Mouse (Mus musculus) left cerebral cortex, adult 8-10 months (tissue): Measurements from ENCODE around the gene Map3k7. TPM values are rescaled to one million over a fixed set of nuclear protein-coding genes. Genes with fewer than 3 reads are reported as not detected.

ENCODE experiments used
- DNase-seq, 2 experiments: peaks; one replicate each; pipeline ENCODE4 v3.0.0; 2022; ENCODE audit warnings: low spot score in 2 of 2
- total RNA-seq, 4 experiments: library from RNA; stranded (reverse); gene quantifications; 2 replicates each; pipeline ENCODE4 v1.2.4; 2022

Map3k7 gene
- 10 to 100 TPM; 33.3 to 42.1 (median 36.7) TPM for total RNA-seq

- peak; percentile 89 to 91 for DNase-seq
Measured at GRCm38 (mm10) chr4:31963354-31964193, at the start of gene Map3k7. Gene Map3k7 (plus strand): TSS chr4:31964097.

- no peak for DNase-seq
Measured at GRCm38 (mm10) chr4:31915114-31915513, 48.8 kb upstream of the Map3k7 start.

GRCm38 (mm10) chr4:31918717-31919116 lies 45.2 kb upstream of the Map3k7 start:
- no peak for DNase-seq

DNA sequence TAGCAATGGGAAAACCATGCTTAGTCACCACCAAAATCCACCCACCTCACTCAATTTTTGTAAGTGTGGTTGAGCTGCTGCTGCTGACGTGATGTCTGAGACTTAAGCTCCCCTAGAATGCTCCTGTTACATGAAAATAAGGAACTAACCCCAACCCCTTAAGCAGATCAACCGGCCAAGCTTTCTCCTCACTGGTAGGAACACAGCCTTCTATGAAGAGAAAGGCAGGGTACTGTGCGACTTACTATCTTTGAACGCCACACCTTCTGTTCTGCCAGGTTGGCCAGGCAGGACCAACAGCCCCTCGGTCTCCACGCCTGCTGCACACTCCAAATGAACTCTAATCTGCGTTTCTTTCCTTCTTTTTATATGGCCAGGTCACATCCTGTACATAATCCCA lies 41.7 kb upstream of the Map3k7 start:
- no peak for DNase-seq

DNA sequence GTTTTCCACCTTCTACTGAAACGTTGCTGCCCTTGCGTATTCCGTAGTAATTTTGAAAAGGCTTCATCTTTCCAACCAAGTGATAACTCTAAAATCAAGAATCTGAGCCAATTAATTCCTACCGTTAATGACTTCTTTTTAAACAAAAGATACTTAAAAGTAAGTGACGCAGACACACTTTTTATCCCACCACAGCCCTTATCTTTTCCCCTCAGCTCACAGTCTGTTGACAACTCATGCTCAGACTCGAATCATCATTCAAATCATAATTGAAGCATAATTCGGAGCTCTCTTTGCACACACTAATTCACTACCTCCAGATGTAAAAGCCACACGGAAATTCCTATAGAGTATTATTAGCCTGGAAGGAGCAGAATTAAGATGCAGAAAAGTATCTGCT lies 40.5 kb upstream of the Map3k7 start:
- no peak for DNase-seq

DNA sequence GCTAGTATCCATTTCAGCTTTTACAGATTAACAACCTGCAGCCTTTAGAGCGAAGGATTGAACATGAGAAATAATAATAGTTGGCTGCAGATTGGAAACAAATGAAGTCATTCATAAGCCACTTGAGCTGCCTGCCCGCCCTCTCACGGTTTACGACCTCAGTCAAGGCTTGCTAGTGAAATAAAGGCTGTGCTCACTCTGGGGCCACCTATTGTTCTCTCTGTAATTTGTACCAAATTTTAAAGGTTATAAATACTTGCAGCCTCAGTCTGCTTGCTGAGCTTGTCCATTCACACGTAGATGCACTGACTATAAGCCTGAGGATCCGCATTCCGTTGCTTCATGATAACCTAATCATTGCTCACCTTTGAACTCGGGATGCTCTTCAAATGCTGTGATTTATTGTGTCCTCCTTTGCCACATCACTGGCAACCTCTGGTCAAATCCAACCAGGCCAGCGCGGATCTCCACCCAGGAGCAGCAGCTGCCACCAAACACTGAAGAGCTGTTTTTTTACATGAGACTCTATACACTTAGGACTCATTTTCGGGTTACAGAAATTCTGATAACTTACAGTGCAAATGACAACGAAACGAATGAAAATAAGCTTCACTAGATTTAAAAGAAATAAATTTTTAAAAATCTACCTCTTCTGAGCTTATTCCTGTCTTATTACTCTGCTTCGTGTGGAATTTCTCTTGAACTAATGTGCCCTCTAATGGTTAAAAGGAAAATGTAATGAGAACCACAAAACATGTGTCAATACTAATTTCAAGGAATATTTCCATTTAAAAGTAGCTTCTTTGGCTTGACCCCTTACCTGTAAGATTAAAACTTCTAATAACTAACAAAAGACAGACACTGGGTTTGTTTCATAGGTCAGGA lies 39.4 kb upstream of the Map3k7 start:
- no peak for DNase-seq

GRCm38 (mm10) chr4:31933171-31933570 lies 30.7 kb upstream of the Map3k7 start:
- no peak for DNase-seq

- no peak for DNase-seq
Measured at GRCm38 (mm10) chr4:31935831-31936306, 28.0 kb upstream of the Map3k7 start.

DNA sequence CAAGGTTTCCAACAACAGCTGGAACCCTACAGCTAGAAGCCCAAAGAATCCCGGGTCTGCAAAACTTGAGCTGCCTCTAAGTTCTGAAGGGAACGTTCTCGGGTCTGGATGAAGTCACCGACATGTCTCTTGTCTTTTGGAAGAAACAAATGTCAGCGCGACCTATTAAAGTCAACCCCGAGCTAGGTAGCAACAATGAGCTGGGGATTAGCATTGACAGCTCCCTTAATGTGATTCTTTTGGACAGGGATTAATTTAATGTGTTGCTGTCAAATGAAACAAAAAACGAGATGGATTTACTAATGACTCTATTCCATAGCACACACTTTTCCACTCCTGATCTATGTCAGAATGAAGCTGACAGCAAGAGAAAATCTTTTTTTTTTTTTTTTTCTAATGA lies 27.5 kb upstream of the Map3k7 start:
- no peak for DNase-seq

DNA sequence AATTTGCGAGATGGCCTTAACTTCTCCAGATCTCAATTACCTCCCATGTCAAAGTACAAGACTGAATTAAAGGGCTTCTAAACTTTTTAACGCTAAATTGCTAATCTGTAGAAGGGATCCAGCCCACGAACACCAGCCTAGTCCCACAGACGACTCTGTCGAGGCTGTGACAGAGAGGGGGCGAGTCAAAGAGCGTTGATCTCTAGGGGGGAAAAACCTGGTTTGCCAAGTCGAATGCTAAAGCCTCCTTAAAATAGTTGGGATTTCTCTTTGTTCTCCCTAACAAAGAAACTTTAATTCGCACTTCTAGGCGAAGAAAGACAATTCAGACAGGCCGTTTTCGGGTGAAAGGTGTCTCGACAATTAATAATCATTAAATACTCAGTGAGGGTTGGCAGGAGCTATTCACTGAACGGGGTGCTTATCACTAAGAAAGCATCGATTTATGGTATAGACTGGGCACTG lies 27.0 kb upstream of the Map3k7 start:
- DNase-seq: no peak

GRCm38 (mm10) chr4:31937376-31938281 lies 26.3 kb upstream of the Map3k7 start:
- DNase-seq: no peak

GRCm38 (mm10) chr4:31938416-31939106 lies 25.3 kb upstream of the Map3k7 start:
- no peak for DNase-seq

DNA sequence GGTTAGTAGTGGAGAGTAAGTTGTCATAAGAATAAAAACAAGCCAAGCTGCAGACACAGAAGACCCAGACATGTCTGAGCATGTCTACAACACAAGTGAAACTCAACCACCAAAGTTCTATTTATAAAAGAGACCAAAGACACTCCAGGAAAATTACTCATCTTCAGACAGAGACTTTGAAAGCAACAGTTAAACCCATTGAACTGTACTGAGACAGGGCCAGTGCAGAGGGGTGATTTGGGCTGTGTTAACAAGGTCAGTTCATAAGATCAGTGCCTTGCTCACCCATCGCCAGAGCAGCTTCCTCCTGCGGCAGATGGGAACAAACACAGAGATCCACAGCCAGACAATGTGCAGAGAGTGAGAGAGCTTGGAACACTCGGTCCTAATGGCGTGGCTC lies 22.3 kb upstream of the Map3k7 start:
- DNase-seq: no peak

- no peak for DNase-seq
Measured at GRCm38 (mm10) chr4:31943045-31943444, 20.9 kb upstream of the Map3k7 start.

- peak in 1 of 2 experiments; percentile 12 for DNase-seq
Measured at GRCm38 (mm10) chr4:31964194-31964875, 438 bp downstream of the Map3k7 start.

DNA sequence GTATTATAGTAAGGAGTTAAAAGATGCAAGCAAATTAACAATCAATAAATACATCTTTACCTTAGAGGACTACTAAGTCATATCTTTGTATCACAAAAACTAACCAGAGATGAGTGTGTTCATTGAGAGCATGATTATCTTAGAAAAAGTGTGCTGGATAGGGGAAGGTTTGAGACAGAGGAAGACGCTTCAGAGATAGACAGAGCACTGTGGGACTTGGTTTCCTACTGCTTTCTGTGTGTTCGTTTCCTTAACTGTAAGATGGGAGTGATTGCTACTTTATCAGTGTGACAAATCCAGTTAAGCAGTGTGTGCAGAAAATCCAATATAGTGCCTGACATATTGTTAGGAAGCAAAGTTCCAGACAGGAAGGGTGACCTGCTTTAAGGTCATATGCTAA lies 1.3 kb downstream of the Map3k7 start:
- DNase-seq: no peak

- no peak for DNase-seq
Measured at GRCm38 (mm10) chr4:31971437-31971836, 7.5 kb downstream of the Map3k7 start.

- DNase-seq: no peak
Measured at GRCm38 (mm10) chr4:31972181-31972580, 8.3 kb downstream of the Map3k7 start.

- DNase-seq: no peak
Measured at GRCm38 (mm10) chr4:31975260-31975950, 11.5 kb downstream of the Map3k7 start.
